Mouse (Mus musculus): ENCODE measurements around the gene Lmo3.

The Lmo3 gene

DNA sequence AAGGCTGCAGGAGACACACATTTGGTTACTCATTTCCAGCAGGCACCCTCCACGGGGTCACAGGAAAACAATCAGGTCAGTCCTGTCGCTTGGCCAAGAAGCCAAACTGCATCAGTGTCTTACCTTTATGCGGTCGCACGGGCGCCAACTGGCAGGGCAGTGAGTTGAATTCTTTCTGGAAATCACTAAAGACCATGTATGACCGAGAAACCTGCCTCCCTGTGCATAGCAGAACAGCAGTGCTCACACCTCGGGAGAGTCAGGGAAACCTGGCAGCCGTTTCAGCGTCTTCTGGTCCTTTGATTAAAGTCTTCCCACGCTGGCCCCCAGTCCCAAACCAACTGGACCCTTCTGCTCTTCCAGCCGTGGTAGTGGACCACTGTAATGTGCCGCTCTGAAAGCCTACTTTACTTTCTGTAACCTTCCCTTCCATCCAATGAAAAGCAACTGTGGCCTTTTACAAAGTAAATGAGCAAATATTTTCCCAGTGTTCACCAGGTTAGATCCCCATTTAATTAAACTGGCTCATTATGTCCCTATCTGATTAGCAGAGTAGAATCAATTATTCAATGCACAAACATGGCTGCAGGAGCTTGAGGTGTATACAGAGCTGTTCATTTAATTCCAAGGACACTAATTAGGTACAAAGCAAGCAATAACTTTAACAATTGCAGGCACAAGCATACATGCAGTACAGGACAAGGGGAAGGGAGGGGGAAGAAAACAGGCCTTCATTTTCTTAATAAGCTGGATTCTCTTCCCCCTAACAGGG lies at the start of gene Lmo3:
Gene Lmo3 (minus strand): TSS at position 235 of the 772 bp plus-strand sequence.
- DNase-seq, result peak; percentile 5

GRCm38 (mm10) chr6:138620786-138621185 lies 39.0 kb upstream of the Lmo3 start:
- no peak for DNase-seq

DNA sequence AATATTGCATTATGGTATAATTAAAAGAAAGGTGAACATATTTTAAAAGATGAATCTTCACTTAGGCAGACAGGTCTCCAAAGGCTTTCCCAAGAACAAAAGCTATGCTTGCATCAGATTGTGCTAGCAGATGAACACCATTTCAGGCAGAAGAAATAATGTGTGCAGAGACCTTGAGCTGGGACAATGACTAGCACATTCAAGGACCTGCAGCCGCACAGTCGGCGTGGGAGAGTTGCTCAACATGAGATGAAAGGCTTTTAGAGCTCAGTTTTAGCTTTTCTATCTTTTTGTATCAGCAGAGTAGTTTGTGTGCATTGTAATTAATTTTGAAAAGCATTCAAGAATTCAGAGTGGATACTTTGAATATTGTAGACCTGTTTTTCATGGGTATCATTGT lies 36.6 kb upstream of the Lmo3 start:
- DNase-seq, result no peak

- no peak for DNase-seq
These were observed 15.2 kb upstream of the Lmo3 start for GRCm38 (mm10) chr6:138597016-138597415.

DNA sequence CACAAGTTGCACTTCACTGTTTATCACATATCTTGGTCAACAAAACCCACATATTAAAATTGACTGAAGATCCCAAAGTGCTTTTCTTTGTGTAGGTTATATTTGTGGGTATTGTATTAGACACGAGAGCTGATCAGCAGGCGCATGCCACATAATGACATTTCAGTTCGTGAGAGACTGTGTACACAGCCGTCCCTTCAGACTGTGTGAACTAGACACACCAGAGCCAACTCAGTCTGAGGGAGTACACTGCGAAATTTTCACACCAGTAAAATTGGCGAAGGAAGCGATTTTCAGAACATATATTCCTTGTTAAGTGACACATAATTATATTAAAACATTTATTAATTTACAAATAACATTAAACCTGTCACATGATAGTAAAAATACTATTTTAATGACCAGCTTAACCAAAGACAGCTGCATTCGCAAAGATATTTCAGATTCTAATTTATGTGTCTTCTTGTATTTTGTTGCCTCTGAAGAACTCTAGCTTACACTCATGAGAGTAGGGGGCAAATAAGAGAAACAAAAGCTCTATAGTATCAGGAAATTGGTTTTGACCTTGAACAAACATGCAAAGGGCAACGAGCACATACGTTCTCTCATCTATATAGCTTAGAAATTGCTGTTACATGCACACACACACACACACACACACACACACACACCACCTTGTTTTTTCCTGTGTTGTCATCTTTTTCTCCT lies 14.4 kb upstream of the Lmo3 start:
- DNase-seq, result no peak

DNA sequence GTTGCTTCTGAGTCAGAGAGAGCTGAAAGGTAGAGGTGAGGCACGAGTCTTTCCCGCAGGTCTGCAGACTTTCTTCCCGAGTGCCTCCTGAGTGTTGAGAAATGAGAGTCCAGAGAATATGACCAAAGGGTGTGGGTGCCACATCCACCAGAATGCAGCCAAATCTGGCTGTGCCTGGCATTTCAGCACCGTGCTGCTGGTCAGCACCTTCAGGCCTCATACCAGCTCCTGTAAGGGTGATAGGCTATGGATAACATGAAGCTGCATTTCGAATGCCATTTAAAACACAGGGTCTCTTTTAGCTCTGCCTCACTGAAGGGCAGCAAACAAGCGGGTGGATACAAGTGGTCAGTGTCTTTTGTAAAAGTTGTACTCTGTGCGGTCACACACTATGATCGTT lies 1.5 kb upstream of the Lmo3 start:
- no peak for DNase-seq

GRCm38 (mm10) chr6:138582506-138583000 lies 785 bp upstream of the Lmo3 start:
- no peak for DNase-seq

DNA sequence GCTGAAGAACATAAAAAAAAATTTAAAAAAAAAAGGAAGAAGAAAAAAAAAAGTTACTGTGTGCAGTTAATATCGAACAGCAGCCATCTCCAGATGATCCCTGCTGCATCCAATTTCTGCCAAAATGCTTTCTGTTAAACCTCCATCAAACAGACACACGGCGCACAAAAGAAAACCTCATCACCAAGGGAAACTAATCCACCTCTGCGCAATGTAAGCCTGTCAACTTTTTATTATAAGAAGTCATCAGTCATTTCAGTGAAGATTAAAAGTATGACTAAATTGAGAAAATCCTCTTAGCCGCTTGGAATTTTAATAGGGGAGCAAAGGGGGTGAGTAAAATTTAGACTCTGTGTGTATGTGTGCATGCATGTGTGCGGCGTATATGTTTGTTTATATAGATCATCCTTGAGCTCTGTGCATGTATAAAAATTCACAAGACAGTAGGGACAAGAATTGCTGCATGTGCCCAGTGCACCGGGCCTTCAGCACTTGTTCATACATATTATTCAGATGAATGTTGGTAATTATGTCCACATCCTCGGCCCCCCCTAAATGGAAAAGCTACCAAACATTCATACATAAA lies 1.2 kb downstream of the Lmo3 start:
- DNase-seq, result no peak

DNA sequence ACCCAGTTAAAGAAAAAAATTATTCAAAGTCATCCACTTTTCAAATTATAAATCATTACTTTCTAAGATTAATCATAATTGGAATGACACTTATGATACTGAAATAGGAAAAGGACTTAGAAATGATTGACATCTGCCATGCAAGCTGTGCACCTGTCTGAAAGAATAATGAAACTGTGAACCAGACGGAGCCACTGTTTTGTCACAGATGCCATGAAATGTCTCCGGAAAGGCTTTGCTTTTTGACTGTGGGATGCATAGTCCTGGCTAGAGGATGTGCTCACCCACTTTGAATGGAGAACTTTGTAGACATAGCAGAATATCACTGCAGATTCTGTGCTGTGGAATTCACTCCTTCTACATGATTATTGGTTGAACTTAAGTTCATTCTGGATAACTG lies 18.4 kb downstream of the Lmo3 start:
- DNase-seq, result no peak

- DNase-seq, result no peak
These were observed 29.6 kb downstream of the Lmo3 start for GRCm38 (mm10) chr6:138552144-138552543.

GRCm38 (mm10) chr6:138534879-138535278 lies 46.9 kb downstream of the Lmo3 start:
- no peak for DNase-seq

GRCm38 (mm10) chr6:138506642-138507041 lies 75.1 kb downstream of the Lmo3 start:
- DNase-seq, result no peak

DNA sequence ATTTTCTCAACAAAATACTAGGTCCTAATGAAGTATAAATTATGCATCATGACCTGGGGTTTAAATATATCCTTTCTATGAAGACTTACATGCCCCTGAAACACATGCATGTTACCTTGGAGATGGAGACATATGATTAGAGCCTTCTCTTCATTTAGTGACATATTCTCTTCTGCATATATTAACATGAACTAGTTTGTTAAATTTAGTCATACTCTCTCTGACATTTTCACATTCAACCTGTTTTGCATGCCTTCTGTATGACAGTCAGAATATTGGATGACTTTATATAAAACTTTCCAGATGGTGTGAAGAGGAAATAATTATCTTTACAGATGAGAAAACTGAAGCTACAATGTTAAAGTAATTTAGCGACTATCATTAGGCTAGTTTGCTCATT lies 77.8 kb downstream of the Lmo3 start:
- no peak for DNase-seq

- DNase-seq, result no peak
These were observed 98.9 kb downstream of the Lmo3 start for GRCm38 (mm10) chr6:138482834-138483233.

DNA sequence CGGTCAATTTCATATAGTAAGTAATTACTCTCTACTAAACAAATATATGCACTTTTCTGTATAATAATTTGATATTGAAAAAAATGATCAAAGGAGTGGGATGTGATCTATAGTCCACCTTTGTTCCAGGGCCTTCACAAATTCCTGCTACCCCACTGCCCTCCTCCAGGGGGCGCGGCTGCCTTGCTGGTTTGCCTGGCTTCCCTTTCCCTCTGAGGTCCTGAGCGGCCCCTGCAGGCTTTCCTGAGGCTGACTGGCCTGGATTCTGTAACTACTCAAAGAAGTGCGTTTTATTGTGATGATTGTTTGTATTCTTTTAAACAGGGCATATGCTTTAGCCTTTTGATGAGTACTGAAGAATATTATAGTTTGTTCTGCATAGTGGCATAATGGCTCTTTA lies 104.2 kb downstream of the Lmo3 start:
- DNase-seq, result peak; percentile 14

DNA sequence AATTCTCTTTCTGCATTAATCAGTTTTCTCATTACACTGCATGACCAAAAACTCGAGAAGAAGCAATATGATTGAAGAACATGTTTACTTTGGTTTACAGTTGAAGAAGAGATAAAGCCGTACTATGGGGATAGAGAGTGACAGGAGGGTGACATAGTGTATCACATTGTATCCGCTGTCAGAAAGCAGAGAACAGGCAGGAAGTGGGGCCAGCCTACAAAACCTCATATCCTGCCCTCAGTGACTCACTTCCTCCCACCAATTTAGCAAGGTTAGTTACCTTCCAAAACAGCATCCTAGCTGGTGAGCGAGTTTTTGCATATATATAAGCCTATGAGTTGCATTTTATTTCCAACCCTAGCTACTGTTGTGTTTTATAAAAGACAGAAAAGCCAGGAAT lies 112.6 kb downstream of the Lmo3 start:
- no peak for DNase-seq

GRCm38 (mm10) chr6:138444515-138445048 lies 137.2 kb downstream of the Lmo3 start:
- no peak for DNase-seq

- no peak for DNase-seq
These were observed 144.4 kb downstream of the Lmo3 start for GRCm38 (mm10) chr6:138437351-138437750.

- no peak for DNase-seq
These were observed 145.0 kb downstream of the Lmo3 start for GRCm38 (mm10) chr6:138436813-138437212.

- no peak for DNase-seq
These were observed 154.4 kb downstream of the Lmo3 start for GRCm38 (mm10) chr6:138427394-138427793.

GRCm38 (mm10) chr6:138426894-138427293 lies 154.9 kb downstream of the Lmo3 start:
- DNase-seq, result no peak

DNA sequence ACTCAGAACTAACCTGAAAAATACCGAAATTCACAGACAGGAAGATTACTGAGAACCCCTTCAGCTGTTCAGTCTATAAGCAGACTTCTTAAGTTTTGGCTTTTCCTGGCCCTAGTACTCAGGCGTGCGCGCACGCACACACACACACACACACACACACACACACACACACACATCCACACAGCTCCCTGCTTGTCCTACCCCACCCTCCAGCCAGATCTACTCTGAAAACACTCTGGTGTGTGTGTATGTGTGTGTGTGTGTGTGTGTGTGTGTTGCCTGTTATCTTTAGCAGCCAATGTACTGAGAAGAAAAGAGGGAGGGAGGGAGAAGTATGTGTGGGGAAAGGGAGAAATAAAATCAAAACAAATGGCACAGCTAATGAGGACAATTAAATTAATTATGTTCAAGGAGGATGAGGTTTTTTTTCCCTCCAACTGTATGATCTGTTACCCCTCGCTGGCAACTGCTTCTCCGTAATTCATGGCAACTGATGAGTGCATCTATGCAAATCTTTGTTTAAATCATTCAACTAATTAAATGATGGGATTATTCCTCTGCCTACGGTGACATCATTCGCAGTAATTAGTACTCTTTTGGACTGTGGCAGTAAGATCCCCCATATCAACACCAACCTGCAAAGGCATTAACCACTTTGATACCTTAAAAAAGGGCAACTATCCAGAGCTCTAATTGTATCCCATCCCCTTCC lies 157.1 kb downstream of the Lmo3 start:
- DNase-seq, result no peak
